Mouse (Mus musculus): ENCODE results near the gene Hist2h2aa2. TPM values are rescaled to one million over a fixed set of nuclear protein-coding genes. Genes with fewer than 3 reads are reported as not detected.

Hist2h2aa2 gene
- polyA plus RNA-seq, 1 experiment = not detected

DNA sequence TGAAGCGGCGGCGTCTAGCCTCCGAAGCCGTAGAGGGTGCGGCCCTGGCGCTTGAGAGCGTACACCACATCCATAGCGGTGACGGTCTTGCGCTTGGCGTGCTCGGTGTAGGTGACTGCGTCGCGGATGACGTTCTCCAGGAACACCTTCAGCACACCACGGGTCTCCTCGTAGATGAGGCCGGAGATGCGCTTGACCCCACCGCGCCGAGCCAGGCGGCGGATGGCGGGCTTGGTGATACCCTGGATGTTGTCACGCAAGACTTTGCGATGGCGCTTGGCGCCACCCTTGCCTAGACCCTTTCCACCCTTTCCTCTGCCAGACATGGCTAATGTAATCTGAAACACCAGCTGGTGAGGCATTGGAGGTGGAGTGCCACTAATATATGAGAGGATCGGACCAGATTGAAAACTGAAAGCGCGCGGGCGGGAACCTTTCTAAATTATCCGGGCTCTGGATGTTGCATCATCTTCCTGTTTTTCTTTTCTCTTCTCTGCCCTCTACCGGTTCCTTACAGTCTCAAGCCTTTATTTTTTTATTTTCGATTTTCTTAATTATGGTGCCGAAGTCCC lies 23.0 kb upstream of the Hist2h2aa2 start, which contains the start of gene Hist2h4:
Gene Hist2h4 (minus strand): TSS at position 333 of the 572 bp plus-strand sequence.
- peak within 1 kb of the TSS; percentile 86 for H3K4me3 ChIP-seq (ENCODE audit: insufficient read depth, low read depth, low read length)
- peak within 1 kb of the TSS; percentile 97 for H3K27ac ChIP-seq (ENCODE audit: insufficient read depth, low read depth, low read length)
- peaks cover 7% of the 10 kb centered on the region for H3K4me1 ChIP-seq (ENCODE audit: control insufficient read depth, insufficient read depth, low read length)
- TF ChIP-seq POLR2A (IDR thresholded peaks at IDR 0.05; ENCODE audit: insufficient read depth, low read depth, low read length) (peak; percentile 96), CTCF (IDR thresholded peaks at IDR 0.05; ENCODE audit: insufficient read depth, low read depth, low read length) (no peak)
- WGBS = under 1% methylated on average over 40 of the region's 40 CpGs

DNA sequence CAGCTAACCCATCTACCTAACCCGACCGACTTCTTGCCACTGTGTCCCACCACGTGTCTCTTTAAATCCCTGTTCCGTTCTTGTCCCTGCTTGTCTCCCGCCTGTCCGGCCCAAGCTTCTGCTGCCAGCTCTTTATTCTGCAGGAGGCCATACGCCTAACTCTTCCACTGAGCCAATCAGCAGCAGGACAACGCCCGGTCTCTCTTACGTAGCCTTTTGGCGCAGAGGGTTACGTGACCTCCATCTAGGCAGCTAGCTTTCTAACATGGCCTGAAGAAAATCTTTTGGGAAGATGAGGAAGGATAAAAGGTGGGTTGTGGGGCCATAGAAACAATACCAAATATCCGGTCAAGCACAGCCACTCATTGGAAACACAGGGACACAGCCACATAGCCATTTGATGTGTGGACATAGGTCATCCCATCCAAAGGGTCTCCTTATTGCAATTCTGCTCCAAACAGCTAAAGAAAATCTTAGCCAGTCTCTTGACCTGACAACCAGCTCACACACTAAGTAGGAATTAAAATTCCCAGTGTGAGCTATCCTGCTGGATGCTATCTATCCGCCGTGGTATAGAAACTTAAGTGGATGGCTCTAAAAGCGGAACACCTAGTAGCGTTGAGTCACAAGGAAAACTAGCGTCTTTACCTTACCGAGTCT lies 22.3 kb upstream of the Hist2h2aa2 start:
- peaks cover 7% of the 10 kb centered on the region for H3K4me1 ChIP-seq (ENCODE audit: control insufficient read depth, insufficient read depth, low read length)
- WGBS = under 1% methylated on average over 19 of the region's 19 CpGs
- H3K27ac ChIP-seq (ENCODE audit: insufficient read depth, low read depth, low read length) = peak overlapping the region; percentile 97
- TF ChIP-seq CTCF (IDR thresholded peaks at IDR 0.05; ENCODE audit: insufficient read depth, low read depth, low read length) (no peak), POLR2A (IDR thresholded peaks at IDR 0.05; ENCODE audit: insufficient read depth, low read depth, low read length) (no peak)
- peak overlapping the region; percentile 86 for H3K4me3 ChIP-seq (ENCODE audit: insufficient read depth, low read depth, low read length)

DNA sequence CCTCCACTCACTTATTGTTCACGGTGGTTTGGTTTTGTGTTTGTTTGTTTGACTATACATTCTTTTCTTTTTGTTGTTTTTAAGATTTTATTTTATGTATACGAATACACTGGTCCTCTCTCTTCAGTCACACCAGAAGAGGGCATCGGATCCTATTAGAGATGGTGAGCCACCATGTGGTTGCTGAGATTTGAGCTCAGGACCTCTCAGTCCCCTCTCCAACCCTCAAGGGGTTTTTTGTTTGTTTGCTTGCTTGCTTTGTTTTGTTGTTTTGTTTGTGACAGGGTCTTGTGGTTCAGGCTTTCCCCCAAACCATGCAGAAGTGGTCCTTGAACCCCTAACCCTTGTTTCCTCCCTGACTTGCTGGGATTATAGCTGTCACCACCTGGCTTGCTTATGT lies 21.5 kb upstream of the Hist2h2aa2 start:
- peak overlapping the region; percentile 97 for H3K27ac ChIP-seq (ENCODE audit: insufficient read depth, low read depth, low read length)
- 33% methylated on average over 3 of the region's 3 CpGs for WGBS
- H3K4me3 ChIP-seq (ENCODE audit: insufficient read depth, low read depth, low read length) = no peak overlapping the region
- peaks cover 7% of the 10 kb centered on the region for H3K4me1 ChIP-seq (ENCODE audit: control insufficient read depth, insufficient read depth, low read length)
- TF ChIP-seq CTCF (IDR thresholded peaks at IDR 0.05; ENCODE audit: insufficient read depth, low read depth, low read length) (no peak), POLR2A (IDR thresholded peaks at IDR 0.05; ENCODE audit: insufficient read depth, low read depth, low read length) (no peak)

DNA sequence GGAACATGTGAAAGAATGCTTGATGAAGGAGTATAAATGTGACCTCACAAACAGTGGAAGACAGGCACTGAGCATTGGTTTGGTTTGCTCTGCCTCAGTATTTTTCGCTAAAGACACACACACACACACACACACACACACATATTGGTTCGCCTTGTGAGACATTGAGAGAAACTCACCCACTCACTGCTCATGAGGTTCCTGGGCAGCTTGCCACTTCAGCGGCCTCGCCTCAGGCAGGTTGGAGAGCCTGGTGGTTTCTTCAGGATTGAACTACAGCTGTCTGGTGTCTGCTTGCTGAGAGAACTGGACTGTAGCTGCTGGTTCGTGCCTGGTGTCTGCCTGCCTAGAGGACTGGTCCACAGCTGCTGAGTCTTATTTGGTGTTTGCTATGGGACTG lies 20.1 kb upstream of the Hist2h2aa2 start:
- no peak overlapping the region for H3K27ac ChIP-seq (ENCODE audit: insufficient read depth, low read depth, low read length)
- no peak overlapping the region for H3K4me3 ChIP-seq (ENCODE audit: insufficient read depth, low read depth, low read length)
- H3K4me1 ChIP-seq (ENCODE audit: control insufficient read depth, insufficient read depth, low read length) = peaks cover 7% of the 10 kb centered on the region
- 88% methylated on average over 5 of the region's 5 CpGs for WGBS
- TF ChIP-seq POLR2A (IDR thresholded peaks at IDR 0.05; ENCODE audit: insufficient read depth, low read depth, low read length) (no peak), CTCF (IDR thresholded peaks at IDR 0.05; ENCODE audit: insufficient read depth, low read depth, low read length) (no peak)

DNA sequence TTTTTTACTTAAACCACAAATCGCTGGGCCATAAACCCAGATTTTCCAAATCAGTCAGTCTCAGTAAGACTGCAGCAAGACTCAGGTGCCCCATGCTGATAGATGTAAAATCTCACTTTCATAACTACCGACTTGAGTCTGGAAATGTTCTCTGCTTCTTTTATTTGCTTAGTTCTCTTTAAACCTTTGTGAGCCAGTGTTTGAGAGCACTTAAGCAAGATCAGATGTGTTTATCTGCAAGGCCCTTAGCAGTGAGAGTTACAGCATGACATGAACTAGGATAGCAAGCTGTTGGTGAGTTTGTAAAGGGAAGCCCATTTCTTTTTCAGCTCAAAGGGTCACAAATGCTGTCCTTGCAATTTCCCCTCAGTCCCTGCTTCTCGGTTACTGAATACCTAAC lies 17.1 kb upstream of the Hist2h2aa2 start:
- H3K4me3 ChIP-seq (ENCODE audit: insufficient read depth, low read depth, low read length) = no peak overlapping the region
- no peak overlapping the region for H3K27ac ChIP-seq (ENCODE audit: insufficient read depth, low read depth, low read length)
- H3K4me1 ChIP-seq (ENCODE audit: control insufficient read depth, insufficient read depth, low read length) = peaks cover 4% of the 10 kb centered on the region; the same call in 1 of the 2 replicates
- TF ChIP-seq CTCF (IDR thresholded peaks at IDR 0.05; ENCODE audit: insufficient read depth, low read depth, low read length) (no peak), POLR2A (IDR thresholded peaks at IDR 0.05; ENCODE audit: insufficient read depth, low read depth, low read length) (no peak)
- WGBS = 90% methylated on average over 3 of the region's 3 CpGs

DNA sequence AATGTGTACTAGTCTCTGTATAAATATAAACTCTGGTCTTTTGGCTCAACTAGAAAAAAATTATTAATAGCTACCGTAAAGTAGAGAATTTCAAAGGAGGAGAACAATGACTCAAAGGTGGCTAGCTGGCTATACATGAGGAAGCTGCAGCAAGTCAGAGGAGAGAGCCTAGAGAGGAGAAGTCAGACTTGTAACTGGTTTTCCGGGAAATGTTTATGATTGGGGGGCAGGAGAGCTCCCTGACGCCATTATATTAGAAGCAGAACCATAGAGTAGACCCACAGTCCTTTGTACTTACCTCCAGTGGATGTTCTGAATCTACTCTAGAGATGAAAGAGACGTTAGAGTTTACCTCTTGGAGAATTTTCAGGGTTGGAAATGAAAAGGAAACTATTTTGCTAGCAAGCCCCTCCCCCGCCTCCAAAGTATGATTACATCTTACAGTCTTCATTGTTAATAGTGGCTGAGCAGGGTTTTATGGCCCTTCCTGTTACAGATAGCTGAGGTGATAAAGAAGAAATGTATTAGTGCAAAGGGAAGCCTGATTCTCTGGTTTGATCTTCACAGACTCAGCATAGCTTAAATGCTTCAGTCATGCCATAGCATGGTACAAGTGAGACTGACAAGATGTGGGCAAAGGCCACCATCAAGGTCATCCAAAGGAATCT lies 16.0 kb upstream of the Hist2h2aa2 start:
- no peak overlapping the region for H3K27ac ChIP-seq (ENCODE audit: insufficient read depth, low read depth, low read length)
- no peak overlapping the region for H3K4me3 ChIP-seq (ENCODE audit: insufficient read depth, low read depth, low read length)
- peaks cover 2% of the 10 kb centered on the region; the same call in 1 of the 2 replicates for H3K4me1 ChIP-seq (ENCODE audit: control insufficient read depth, insufficient read depth, low read length)
- 88% methylated on average over 5 of the region's 5 CpGs for WGBS
- TF ChIP-seq POLR2A (IDR thresholded peaks at IDR 0.05; ENCODE audit: insufficient read depth, low read depth, low read length) (no peak), CTCF (IDR thresholded peaks at IDR 0.05; ENCODE audit: insufficient read depth, low read depth, low read length) (no peak)

DNA sequence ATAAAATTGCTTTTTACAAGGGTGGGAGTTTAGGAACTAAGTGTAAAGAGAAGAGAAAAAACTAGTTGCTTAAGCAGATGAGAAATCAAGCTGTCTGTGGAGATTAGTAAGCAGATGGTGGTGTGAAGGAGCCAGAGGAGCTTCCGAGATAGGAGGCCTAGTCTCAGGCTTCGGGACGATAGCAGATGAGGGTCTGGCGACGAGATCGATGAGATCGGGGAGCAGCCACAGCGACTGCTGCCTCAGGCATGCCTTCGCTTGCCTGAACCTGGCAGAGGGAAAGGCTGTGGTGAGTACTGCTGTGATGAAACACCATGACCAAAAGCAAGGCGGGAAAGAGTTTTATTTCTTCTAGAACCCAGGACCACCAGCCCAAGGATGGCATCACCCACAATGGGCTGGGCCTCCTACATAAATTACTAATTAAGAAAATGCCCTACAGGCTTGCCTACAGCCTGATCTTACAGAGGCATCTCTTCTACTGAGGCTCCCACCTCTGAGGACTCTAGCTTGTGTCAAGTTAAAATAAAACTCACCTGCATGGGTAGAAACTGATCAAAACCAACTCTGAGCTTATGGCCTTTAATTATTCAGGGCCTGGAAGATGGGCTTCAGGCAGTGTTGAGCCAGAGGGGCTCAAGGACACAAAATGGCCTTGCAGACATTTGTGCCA lies 14.7 kb upstream of the Hist2h2aa2 start:
- no peak for TF ChIP-seq POLR2A (IDR thresholded peaks at IDR 0.05; ENCODE audit: insufficient read depth, low read depth, low read length)
- TF ChIP-seq CTCF (IDR thresholded peaks at IDR 0.05; ENCODE audit: insufficient read depth, low read depth, low read length) = no peak
- 60% methylated on average over 10 of the region's 10 CpGs for WGBS
- no peak overlapping the region for H3K27ac ChIP-seq (ENCODE audit: insufficient read depth, low read depth, low read length)
- H3K4me3 ChIP-seq (ENCODE audit: insufficient read depth, low read depth, low read length) = no peak overlapping the region
- peaks cover 2% of the 10 kb centered on the region; the same call in 1 of the 2 replicates for H3K4me1 ChIP-seq (ENCODE audit: control insufficient read depth, insufficient read depth, low read length)

- Histone ChIP-seq H3K27ac (ENCODE audit: insufficient read depth, low read depth, low read length) (no peak overlapping the region), H3K4me3 (ENCODE audit: insufficient read depth, low read depth, low read length) (no peak overlapping the region), H3K4me1 (ENCODE audit: control insufficient read depth, insufficient read depth, low read length) (no peaks in the 10 kb centered on the region)
- TF ChIP-seq CTCF (IDR thresholded peaks at IDR 0.05; ENCODE audit: insufficient read depth, low read depth, low read length) (no peak), POLR2A (IDR thresholded peaks at IDR 0.05; ENCODE audit: insufficient read depth, low read depth, low read length) (no peak)
- 93% methylated on average over 3 of the region's 3 CpGs for WGBS
These were observed 11.7 kb upstream of the Hist2h2aa2 start for GRCm38 (mm10) chr3:96251787-96252186.
